Mouse (Mus musculus) kidney, postnatal 14 days (tissue): ENCODE measurements around the gene Taf8.

Experiments
- DNase-seq: peaks from one replicate; pipeline ENCODE4 v3.0.0; 2022; ENCODE audit warnings: mixed read lengths

Gene Taf8

GRCm38 (mm10) chr17:47482401-47482800 lies 19.7 kb downstream of the Taf8 start:
- peak; percentile 73 for DNase-seq

DNA sequence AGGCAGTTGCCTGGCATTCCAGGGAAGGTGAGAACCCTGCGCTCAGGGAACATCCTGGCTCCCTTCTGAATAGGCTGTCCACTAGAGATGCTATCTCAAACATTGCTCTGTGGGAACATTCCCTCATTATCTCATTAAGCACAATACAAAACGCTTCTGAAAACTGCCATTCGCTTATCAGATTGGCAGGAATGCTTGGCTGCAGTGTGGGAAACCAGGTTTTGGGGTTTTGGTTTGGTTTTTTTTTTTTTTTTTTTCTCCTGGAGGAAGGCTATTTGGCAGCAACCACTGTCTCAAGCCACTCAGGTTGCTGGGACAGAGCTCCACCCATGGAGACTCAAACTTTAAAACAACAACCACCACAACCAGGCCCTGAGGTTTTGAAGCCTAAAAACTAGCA lies 22.2 kb downstream of the Taf8 start:
- DNase-seq, result no peak

DNA sequence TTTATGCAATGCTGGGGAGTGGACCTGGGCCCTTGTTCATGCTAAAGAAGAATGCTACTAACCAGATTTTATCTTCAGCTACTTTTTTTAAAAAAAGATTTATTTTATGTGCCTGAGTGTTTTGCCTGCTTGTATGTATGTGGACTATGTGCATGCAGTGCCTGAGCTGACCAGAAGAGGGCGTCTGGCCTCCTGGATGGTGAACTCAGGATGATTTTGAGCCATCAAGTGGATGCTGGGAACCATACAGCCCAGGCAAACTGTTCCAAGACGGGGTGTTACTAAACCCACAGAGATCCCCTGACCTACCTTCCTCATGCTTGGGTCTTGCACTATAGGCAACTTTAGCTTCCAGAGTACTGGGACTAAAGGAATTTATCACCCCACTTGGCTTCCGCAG lies 26.4 kb downstream of the Taf8 start:
- no peak for DNase-seq

- no peak for DNase-seq
Observed at GRCm38 (mm10) chr17:47475181-47475580, 26.9 kb downstream of the Taf8 start.

DNA sequence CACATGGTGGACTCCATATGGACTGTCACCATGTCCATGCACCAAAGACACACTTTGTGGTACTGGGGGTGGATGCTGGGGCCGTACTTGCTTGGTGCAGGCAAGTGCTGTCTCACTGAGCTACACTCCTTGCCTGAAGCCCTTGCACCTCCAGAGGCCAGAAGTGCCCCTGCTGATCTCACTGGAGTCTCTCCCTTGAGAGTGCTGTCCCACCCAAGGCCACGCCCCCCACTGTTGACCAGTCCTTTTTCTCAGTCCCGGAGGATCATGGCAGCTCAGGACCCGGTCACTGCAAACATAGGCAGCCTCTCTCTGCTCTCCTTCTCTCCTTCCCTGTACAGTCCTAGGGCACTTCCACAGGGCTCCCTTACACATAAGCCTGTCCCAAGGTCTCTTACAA lies 27.8 kb downstream of the Taf8 start:
- DNase-seq, result no peak

GRCm38 (mm10) chr17:47473434-47473974 lies 28.6 kb downstream of the Taf8 start:
- peak; percentile 56 for DNase-seq

GRCm38 (mm10) chr17:47472435-47473350 lies 29.4 kb downstream of the Taf8 start:
- DNase-seq, result no peak

DNA sequence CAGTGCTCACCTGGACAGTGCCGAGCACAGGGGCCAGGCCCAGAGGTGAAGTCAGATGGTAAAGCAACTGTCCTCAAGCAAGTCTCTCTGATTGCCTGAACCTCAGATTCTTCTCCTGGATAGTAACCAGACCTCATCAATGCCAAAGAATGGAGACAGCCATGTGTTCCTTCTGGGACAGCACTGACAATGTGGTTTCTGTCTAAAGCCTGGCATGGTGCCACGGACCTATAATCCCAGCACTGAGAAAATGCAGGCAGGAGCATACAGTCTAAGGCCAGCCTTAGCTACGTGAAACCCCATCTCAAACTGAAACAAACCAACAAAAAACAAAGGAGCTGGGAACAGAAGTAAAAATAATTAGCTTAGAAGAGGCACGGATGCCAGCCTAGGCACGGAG lies 31.4 kb downstream of the Taf8 start:
- DNase-seq, result no peak

DNA sequence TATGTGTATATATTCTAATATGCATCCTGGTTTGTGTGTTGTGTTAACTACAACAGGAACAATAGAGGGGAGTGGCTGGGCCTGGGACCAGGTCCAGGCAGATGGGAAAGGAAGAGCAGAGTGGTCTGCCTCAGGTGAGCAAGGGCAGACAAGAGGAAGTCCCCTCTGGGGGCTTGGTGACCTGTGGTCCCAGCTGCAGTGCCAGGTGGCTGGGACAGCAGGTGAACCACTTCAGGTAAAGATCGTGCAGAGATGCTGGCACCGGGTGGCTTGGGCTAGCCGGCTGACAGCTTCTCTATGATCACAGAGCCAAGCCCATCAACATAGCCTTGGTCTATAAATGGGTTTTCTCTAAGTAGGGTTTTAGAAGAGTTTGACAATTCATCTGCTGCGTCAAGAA lies 32.0 kb downstream of the Taf8 start:
- DNase-seq, result no peak

DNA sequence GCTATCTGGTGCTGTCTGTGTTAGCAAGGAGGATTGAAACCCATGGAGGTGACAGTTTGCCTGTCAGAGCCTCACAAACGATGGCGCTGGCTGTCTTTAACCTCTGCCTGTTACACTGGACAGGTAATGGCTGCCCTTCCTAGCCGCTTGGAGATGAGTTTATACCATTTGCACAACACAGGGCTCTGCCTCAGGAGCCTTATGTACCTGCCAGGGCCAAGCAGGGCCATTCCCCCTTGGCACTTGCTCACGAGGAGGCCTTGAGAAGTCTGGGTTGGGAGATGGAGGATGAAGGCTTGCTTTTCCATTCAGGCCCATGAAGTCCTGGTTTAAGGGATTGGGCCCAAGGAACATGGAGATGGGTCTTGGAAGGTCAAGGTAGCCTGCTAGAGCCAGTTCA lies 32.5 kb downstream of the Taf8 start:
- DNase-seq, result no peak

- DNase-seq, result no peak
Observed at GRCm38 (mm10) chr17:47468466-47468865, 33.6 kb downstream of the Taf8 start.

DNA sequence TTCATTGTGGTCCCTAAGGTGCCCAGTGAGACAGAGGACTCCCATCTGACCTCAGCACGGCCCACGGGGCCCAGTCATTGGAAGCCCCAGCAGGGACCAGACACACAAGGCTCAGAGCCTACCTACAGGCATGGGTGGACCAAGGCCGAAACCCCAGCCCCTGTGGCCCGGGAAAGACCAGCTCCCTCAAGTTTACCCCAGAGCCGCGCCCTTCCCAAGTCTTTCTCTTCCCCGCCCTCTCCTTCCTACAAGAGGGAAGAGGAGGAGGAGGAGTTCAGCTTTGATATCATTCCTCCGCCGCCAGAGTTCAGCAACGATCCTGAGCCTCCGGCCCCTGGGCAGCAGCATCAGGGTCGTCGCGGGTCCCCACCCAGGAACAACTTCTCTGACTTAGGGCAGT lies 34.0 kb downstream of the Taf8 start:
- DNase-seq, result no peak

DNA sequence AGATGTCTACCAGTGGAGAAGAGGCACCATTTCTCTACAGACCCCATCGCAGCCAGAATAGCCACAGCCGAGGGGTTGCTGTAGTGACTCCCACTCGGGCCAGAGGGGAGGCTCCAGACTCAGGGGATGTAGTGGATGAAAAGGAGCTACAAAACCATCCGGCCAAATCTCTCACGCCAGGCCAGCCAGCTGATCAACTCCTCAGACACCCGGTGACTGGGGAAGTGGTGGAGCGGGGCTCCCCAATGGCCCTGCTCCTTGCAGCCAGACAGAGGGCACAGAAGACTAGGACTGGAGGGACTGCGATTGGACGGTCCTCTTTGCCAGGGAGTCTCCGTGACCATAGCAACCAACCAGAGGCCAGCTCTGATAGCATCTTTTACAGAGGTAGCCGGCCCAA lies 34.4 kb downstream of the Taf8 start:
- no peak for DNase-seq

- no peak for DNase-seq
Observed at GRCm38 (mm10) chr17:47466284-47466683, 35.8 kb downstream of the Taf8 start.

DNA sequence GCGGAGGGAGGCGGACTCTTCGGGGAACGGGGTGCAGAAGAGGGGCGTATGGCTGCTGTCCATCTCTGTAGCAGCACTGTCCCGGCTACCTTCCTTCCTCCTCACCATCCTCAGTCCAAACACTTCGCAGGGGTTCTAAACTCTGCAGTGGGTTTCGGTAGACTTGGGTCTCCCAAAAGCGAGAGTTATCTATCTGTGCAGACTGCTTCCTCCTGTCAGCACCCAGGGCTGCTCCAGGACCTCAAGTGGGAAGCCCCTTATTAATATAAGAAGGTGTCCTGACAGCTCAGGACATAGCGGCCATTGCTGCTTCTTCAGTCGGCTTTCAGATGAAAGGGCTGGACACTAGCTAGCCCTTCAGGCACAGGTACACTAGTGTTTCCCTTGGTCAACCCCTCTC lies 37.1 kb downstream of the Taf8 start:
- DNase-seq, result no peak

DNA sequence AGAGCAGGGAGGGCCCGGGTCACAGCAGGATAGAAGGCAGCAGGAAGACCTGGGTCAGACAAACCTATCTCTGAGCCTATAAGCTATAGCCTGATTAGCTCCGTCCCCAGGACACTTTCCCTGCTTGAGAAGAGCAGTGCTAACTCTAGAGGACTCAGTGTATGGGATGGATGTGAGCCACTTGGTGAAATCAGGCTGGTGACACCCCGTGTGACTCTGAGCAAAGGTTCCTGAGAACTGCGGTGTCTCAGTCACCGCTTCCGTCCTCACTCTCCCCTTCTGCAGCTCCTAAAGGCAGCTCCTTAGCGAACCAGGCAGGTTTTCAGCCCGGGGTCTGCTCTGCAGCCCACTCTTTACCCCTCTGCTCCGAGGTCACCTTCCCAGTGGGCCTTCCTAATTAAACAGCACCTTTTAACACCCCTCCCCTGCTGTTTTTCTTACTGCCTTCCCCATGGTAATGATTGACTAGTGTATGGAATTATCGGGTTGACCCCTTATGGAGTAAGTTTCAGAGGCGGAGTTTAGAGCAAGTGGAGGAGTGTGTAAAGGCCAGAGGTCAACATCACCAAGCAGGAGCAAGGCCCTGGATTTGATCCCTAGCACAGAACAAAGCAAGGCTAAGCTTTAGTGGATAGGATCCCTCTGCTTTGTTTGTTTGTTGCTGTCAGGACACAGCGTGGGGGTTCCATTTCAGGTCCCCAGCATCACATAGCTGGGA lies 37.7 kb downstream of the Taf8 start:
- no peak for DNase-seq

DNA sequence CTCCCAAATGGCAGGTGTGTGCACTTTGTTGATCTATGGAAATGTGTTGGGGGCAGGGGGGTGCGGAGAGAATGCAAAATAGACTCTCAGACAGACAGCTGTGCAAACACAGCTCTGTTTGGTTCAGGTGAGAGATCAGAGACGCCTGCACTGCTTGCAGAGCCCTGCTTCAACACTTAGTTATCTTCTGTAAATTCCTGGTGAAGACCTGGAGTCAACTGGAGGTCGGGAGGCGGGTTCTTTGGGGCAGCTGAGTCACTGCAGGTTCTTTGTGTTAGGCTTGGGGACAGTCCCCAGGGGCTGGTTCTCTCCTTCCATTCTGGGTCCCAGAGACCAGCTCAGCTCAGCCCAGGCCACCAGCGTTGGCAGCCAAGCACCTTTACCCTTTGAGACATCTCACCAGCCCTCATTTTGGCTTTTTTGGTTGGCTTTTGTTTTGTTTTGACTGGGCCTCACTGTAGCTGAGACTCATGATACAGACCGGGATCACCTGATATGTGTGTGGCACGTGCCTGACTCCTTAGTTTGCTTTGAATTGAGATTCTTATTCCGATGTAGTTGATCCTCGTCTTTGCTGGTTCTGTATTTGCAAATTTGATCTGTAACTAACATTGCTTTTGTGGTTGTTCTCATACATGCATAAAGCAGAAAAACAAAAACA lies 39.2 kb downstream of the Taf8 start:
- DNase-seq, result no peak

- DNase-seq, result no peak
Observed at GRCm38 (mm10) chr17:47462209-47462608, 39.9 kb downstream of the Taf8 start.

- DNase-seq, result no peak
Observed at GRCm38 (mm10) chr17:47461688-47462087, 40.4 kb downstream of the Taf8 start.

DNA sequence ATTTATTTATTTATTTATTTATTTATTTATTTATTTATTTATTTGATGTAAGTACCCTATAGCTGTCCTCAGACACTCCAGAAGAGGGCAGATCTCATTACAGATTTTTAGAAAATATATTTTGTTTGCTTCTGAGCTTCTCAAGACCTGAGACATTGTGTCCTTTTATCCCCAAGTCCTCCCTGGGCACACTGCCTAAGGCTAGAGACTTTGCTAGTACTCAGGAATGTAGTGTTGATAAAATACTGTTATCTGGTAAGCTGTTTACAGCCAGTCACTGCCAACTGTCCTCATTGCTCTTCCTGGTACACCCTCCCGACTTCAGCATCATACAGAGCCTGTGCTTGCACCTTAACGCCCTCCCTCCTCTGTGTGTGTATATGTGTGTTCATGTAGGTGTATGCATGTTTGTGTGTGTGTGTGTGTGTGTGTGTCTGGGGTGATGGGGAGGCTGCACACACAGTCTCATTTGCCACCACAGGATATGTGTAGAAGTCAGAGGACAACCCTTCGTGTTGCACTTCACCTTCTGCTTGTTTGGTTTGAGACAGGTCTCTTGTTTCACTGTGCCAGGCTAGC lies 42.7 kb downstream of the Taf8 start:
- DNase-seq, result no peak

DNA sequence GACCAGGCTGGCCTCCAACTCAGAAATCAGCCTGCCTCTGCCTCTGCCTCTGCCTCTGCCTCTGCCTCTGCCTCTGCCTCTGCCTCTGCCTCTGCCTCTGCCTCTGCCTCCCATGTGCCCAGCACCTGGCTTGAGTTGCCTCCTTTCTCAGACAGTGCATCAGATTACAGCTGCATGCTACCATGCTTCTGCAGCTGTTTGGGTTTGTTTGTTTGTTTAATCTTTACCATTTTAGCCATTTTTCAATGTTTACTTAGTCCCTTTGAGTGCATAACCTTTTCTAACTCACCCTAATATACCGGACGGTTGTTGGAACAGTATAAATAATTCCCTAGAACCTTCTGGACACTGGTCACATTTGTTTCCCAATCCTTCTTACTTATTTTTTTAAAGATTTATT lies 43.2 kb downstream of the Taf8 start:
- no peak for DNase-seq

- no peak for DNase-seq
Observed at GRCm38 (mm10) chr17:47458310-47458709, 43.8 kb downstream of the Taf8 start.

DNA sequence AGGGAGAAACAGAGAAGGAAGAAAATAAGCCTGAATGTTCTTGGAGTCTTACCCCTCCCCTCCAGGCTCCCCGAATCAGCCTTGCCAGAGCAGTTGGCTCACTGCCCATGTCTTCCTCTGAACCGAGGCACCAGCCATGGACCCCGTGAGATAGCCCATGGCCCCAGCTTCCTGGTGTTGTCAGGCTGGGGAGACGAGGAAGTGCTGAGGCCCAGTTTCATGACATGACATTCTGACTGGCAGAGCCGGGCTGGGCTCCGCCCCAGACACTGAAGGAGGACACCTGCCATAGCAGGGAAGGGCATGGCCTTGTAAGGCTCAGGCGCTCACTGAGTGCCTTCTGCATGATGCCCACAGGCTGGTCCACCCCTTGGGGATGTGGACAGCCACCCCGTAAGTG lies 47.4 kb downstream of the Taf8 start:
- peak; percentile 60 for DNase-seq
